11 mouse cellular contexts compared by ENCODE assay signal in the genomic region with DNA sequence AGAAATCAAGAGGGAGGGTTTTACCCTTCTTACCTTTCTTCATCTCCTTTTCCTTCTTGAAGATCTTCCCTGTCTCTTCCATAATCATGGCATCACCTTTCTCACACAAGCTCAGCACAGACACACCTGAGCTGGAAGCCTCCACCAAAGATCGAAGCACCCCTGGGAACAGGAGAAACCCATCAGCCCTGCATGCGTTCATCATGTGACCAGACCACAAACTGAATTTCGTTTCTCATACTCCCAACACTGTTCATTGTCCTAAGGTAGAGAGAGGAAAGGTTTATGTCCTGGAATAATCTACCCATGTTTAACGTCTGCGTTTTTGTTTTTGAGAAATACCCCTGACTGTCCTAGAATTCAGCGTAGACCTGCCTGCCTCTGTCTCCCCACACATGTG. TPM values are rescaled to one million over a fixed set of nuclear protein-coding genes. Genes with fewer than 3 reads are reported as not detected.
DNase-seq lines count a peak whose midpoint lies in the region; ATAC-seq lines count a peak whose summit lies in the region.
"Had no signal": no experiment of that assay in that cellular context is flagged by ENCODE, and none has a peak within 500 bp of the region (broad histone marks: within the 10 kb centered on the region; RNA-seq: fewer than 3 reads in every experiment).

No protein-coding gene starts in this region.

- H3K4me2 ChIP-seq in heart, embryonic 12.5 days, result peak overlapping the region; percentile 25; the same call in 1 of the 2 replicates
- H3K4me2 ChIP-seq in stomach, embryonic 15.5 days, result peak overlapping the region; percentile 88; the same call in 1 of the 2 replicates

- 88% methylated on average over 6 of the region's 6 CpGs for WGBS in heart, embryonic 12.5 days
- WGBS in limb, embryonic 10.5 days, result 93% methylated on average over 6 of the region's 6 CpGs
- 84% methylated on average over 6 of the region's 6 CpGs for WGBS in stomach, embryonic 15.5 days

- intact Hi-C loops in heart, postnatal 10 days (cut with DNase I), result no loop called here

- ATAC-seq in heart, embryonic 12.5 days (ENCODE audit: insufficient number of reproducible peaks, low FRiP score), result no peak
- no peak for ATAC-seq in megakaryocyte, adult 5-6 weeks (ENCODE audit: poor library complexity, severe bottlenecking)
- no peak for ATAC-seq in stomach, embryonic 15.5 days (ENCODE audit: insufficient read depth, low FRiP score, low read depth)

- peaks cover 54% of the 10 kb centered on the region for H3K36me3 ChIP-seq in heart, embryonic 12.5 days
- H3K36me3 ChIP-seq in megakaryocyte, embryonic 14.5 days (replicated peaks; ENCODE audit: low read length), result peaks cover 54% of the 10 kb centered on the region
- peaks cover 56% of the 10 kb centered on the region for H3K36me3 ChIP-seq in limb, embryonic 10.5 days
- peaks cover 31% of the 10 kb centered on the region for H3K36me3 ChIP-seq in stomach, embryonic 15.5 days

- H3K9ac ChIP-seq in heart, embryonic 12.5 days, result no peak overlapping the region; the same call in 1 of the 2 replicates
- no peak overlapping the region for H3K9ac ChIP-seq in stomach, embryonic 15.5 days

- H3K4me3 ChIP-seq in heart, embryonic 12.5 days, result no peak overlapping the region
- peak overlapping the region; percentile 75 for H3K4me3 ChIP-seq in megakaryocyte, embryonic 14.5 days (replicated peaks)
- H3K4me3 ChIP-seq in limb, embryonic 10.5 days, result peak overlapping the region; percentile 84; the same call in 1 of the 2 replicates
- H3K4me3 ChIP-seq in stomach, embryonic 15.5 days (replicated peaks), result peak overlapping the region; percentile 12; the same call in 1 of the 2 replicates

- peaks cover 14% of the 10 kb centered on the region for H3K4me1 ChIP-seq in heart, embryonic 12.5 days (replicated peaks)
- H3K4me1 ChIP-seq in megakaryocyte, embryonic 14.5 days, result peaks cover 41% of the 10 kb centered on the region
- H3K4me1 ChIP-seq in limb, embryonic 10.5 days, result peaks cover 22% of the 10 kb centered on the region
- peaks cover 12% of the 10 kb centered on the region for H3K4me1 ChIP-seq in stomach, embryonic 15.5 days

- DNase-seq in heart, postnatal 10 days, result no peak
- no peak for DNase-seq in limb, embryonic 10.5 days (ENCODE audit: low spot score)
- DNase-seq in adrenal gland, postnatal 14 days, result no peak
- no peak for DNase-seq in T-cell, adult 2 months (ENCODE audit: low spot score)
- DNase-seq: cerebellum, adult 11-12 months; layer of hippocampus, adult 9-11 months had no signal

- H3K27me3 ChIP-seq in heart, embryonic 12.5 days (replicated peaks), result no peaks in the 10 kb centered on the region
- no peaks in the 10 kb centered on the region for H3K27me3 ChIP-seq in megakaryocyte, embryonic 14.5 days (replicated peaks)
- H3K27me3 ChIP-seq in limb, embryonic 10.5 days (ENCODE audit: low read depth, poor library complexity, severe bottlenecking), result no peaks in the 10 kb centered on the region
- H3K27me3 ChIP-seq in stomach, embryonic 15.5 days (replicated peaks), result no peaks in the 10 kb centered on the region

- no peaks in the 10 kb centered on the region for H3K9me3 ChIP-seq in heart, embryonic 12.5 days (replicated peaks)
- H3K9me3 ChIP-seq in megakaryocyte, embryonic 14.5 days, result no peaks in the 10 kb centered on the region
- no peaks in the 10 kb centered on the region for H3K9me3 ChIP-seq in limb, embryonic 10.5 days (replicated peaks)
- H3K9me3 ChIP-seq in stomach, embryonic 15.5 days, result no peaks in the 10 kb centered on the region

- H3K27ac ChIP-seq in heart, embryonic 12.5 days (ENCODE audit: poor library complexity, severe bottlenecking), result no peak overlapping the region
- no peak overlapping the region for H3K27ac ChIP-seq in limb, embryonic 10.5 days
- no peak overlapping the region for H3K27ac ChIP-seq in stomach, embryonic 15.5 days
- H3K27ac ChIP-seq: macrophage had no signal

RNA-seq across cellular contexts. Expression of a gene that starts 2.2 kb away (rescaled TPM):
- 132 and 136 TPM in 2 replicates for polyA plus RNA-seq in heart, embryonic 12.5 days (2016; fragmentation: Nextera tagmentation; extraction: Ambion mirVana)
- 10 to 100 TPM; 60.0 to 64.4 TPM for total RNA-seq in heart, postnatal 10 days (2021)
- 407 and 451 TPM in 2 replicates for polyA plus RNA-seq in megakaryocyte, embryonic 14.5 days (2012; ENCODE audit: insufficient read depth, low replicate concordance)
- 116 TPM in 2 replicates for total RNA-seq in megakaryocyte, adult 5-6 weeks (2015)
- 90.4 and 95.0 TPM in 2 replicates for total RNA-seq in megakaryocyte, adult 5-6 weeks (2017)
- 267 and 322 TPM in 2 replicates for polyA plus RNA-seq in limb, embryonic 10.5 days (2016; fragmentation: Nextera tagmentation; extraction: Ambion mirVana)
- 213 and 215 TPM in 2 replicates for polyA plus RNA-seq in stomach, embryonic 15.5 days (2015; fragmentation: Nextera tagmentation; extraction: Ambion mirVana)
- total RNA-seq in adrenal gland, postnatal 14 days (2021), result 93.5 and 107 TPM in 2 replicates

RNA-seq across cellular contexts. Expression of a gene that starts 14.4 kb away (rescaled TPM):
- polyA plus RNA-seq in heart, embryonic 12.5 days (2016; fragmentation: Nextera tagmentation; extraction: Ambion mirVana), result 2,275 and 2,341 TPM in 2 replicates
- total RNA-seq in heart, postnatal 10 days (2021), result 1,000 to 10,000 TPM; 2,064 to 2,152 TPM
- polyA plus RNA-seq in megakaryocyte, embryonic 14.5 days (2012; ENCODE audit: insufficient read depth, low replicate concordance), result 1,477 and 10,817 TPM in 2 replicates
- 2,152 and 2,213 TPM in 2 replicates for total RNA-seq in megakaryocyte, adult 5-6 weeks (2015)
- 1,919 and 2,042 TPM in 2 replicates for total RNA-seq in megakaryocyte, adult 5-6 weeks (2017)
- polyA plus RNA-seq in limb, embryonic 10.5 days (2016; fragmentation: Nextera tagmentation; extraction: Ambion mirVana), result 3,499 and 3,829 TPM in 2 replicates
- polyA plus RNA-seq in stomach, embryonic 15.5 days (2015; fragmentation: Nextera tagmentation; extraction: Ambion mirVana), result 3,689 and 3,942 TPM in 2 replicates
- 2,356 and 2,777 TPM in 2 replicates for total RNA-seq in adrenal gland, postnatal 14 days (2021)

RNA-seq across cellular contexts. Expression of a gene that starts 16.0 kb away (rescaled TPM):
- polyA plus RNA-seq in heart, embryonic 12.5 days (2016; fragmentation: Nextera tagmentation; extraction: Ambion mirVana), result 10.2 and 11.9 TPM in 2 replicates
- 10 to 100 TPM in 1 of 2 experiments, 1 to 10 TPM in 1; 9.8 to 10.1 TPM for total RNA-seq in heart, postnatal 10 days (2021)
- 21.5 and 24.2 TPM in 2 replicates for polyA plus RNA-seq in megakaryocyte, embryonic 14.5 days (2012; ENCODE audit: insufficient read depth, low replicate concordance)
- 6.0 and 8.1 TPM in 2 replicates for total RNA-seq in megakaryocyte, adult 5-6 weeks (2015)
- 12.9 and 14.5 TPM in 2 replicates for total RNA-seq in megakaryocyte, adult 5-6 weeks (2017)
- polyA plus RNA-seq in limb, embryonic 10.5 days (2016; fragmentation: Nextera tagmentation; extraction: Ambion mirVana), result 14.5 and 15.4 TPM in 2 replicates
- polyA plus RNA-seq in stomach, embryonic 15.5 days (2015; fragmentation: Nextera tagmentation; extraction: Ambion mirVana), result 12.1 and 12.4 TPM in 2 replicates
- total RNA-seq in adrenal gland, postnatal 14 days (2021), result 12.6 and 13.5 TPM in 2 replicates

RNA-seq across cellular contexts. Expression of a gene that starts 25.9 kb away (rescaled TPM):
- polyA plus RNA-seq in heart, embryonic 12.5 days (2016; fragmentation: Nextera tagmentation; extraction: Ambion mirVana), result 7.5 and 7.6 TPM in 2 replicates
- 1 to 10 TPM; 7.7 to 8.6 TPM for total RNA-seq in heart, postnatal 10 days (2021)
- 0.08 TPM in 1 of 2 replicates, not detected in the other for polyA plus RNA-seq in megakaryocyte, embryonic 14.5 days (2012; ENCODE audit: insufficient read depth, low replicate concordance)
- total RNA-seq in megakaryocyte, adult 5-6 weeks (2015), result 2.5 and 2.8 TPM in 2 replicates
- total RNA-seq in megakaryocyte, adult 5-6 weeks (2017), result 1.5 and 2.1 TPM in 2 replicates
- 3.2 and 5.3 TPM in 2 replicates for polyA plus RNA-seq in limb, embryonic 10.5 days (2016; fragmentation: Nextera tagmentation; extraction: Ambion mirVana)
- polyA plus RNA-seq in stomach, embryonic 15.5 days (2015; fragmentation: Nextera tagmentation; extraction: Ambion mirVana), result 24.0 and 27.6 TPM in 2 replicates
- 4.4 and 9.1 TPM in 2 replicates for total RNA-seq in adrenal gland, postnatal 14 days (2021)

RNA-seq across cellular contexts. Expression of a gene that starts 37.9 kb away (rescaled TPM):
- polyA plus RNA-seq in heart, embryonic 12.5 days (2016; fragmentation: Nextera tagmentation; extraction: Ambion mirVana), result 25.0 and 26.5 TPM in 2 replicates
- total RNA-seq in heart, postnatal 10 days (2021), result 10 to 100 TPM; 28.5 to 29.9 TPM
- 48.5 and 62.5 TPM in 2 replicates for polyA plus RNA-seq in megakaryocyte, embryonic 14.5 days (2012; ENCODE audit: insufficient read depth, low replicate concordance)
- total RNA-seq in megakaryocyte, adult 5-6 weeks (2015), result 125 and 127 TPM in 2 replicates
- 266 and 267 TPM in 2 replicates for total RNA-seq in megakaryocyte, adult 5-6 weeks (2017)
- polyA plus RNA-seq in limb, embryonic 10.5 days (2016; fragmentation: Nextera tagmentation; extraction: Ambion mirVana), result 7.0 and 8.4 TPM in 2 replicates
- 28.8 and 32.1 TPM in 2 replicates for polyA plus RNA-seq in stomach, embryonic 15.5 days (2015; fragmentation: Nextera tagmentation; extraction: Ambion mirVana)
- total RNA-seq in adrenal gland, postnatal 14 days (2021), result 28.5 and 36.9 TPM in 2 replicates
